In the genomic region with DNA sequence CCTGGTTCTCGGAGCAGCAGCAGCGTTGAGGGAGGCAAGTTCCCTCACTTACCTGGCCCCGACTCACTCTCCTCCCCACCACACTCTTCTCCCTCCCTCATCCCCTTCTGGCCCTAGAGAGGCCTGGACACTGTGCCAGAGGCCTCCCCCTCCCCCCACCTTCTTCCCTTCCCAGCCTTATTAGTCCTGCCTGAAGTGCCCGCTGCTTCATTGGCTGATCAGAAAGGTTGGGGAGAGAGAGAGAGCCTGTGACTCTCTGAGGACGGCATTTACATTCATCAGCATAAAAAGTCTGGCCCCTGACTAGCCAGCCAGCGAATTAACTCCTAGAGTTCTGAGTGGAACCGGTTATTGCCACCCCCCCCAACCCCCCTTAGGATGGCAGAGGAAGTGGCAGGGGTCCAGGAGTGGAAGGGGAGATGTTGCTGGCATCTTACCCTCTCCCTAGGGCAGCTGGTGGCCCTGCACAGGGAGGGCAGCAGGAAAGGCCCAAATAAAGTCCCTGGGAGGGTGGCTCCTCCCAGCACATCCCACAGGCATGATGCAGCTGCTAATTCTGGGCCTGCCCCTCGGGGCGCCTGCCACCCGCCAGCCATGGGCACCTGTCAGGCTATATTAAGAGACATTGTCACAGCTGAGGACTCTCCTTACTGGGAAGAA, we compare ENCODE assay signal across 9 mouse cellular contexts. TPM values are rescaled to one million over a fixed set of nuclear protein-coding genes. Genes with fewer than 3 reads are reported as not detected.
DNase-seq lines count a peak whose midpoint lies in the region; ATAC-seq and TF ChIP-seq lines count a peak whose summit lies in the region.
"Had no signal": no experiment of that assay in that cellular context is flagged by ENCODE, and none has a peak within 500 bp of the region (broad histone marks: within the 10 kb centered on the region; RNA-seq: fewer than 3 reads in every experiment).

No protein-coding gene starts in this region.

- peaks cover 28% of the 10 kb centered on the region for H3K4me1 ChIP-seq in intestine, embryonic 15.5 days (replicated peaks)
- peaks cover 8% of the 10 kb centered on the region; the same call in 1 of the 2 replicates for H3K4me1 ChIP-seq in intestine, postnatal 0 days (replicated peaks; ENCODE audit: control insufficient read depth, insufficient read depth, low read length)
- H3K4me1 ChIP-seq in hindbrain, embryonic 15.5 days (replicated peaks): peaks cover 56% of the 10 kb centered on the region

- ATAC-seq in intestine, embryonic 15.5 days: no peak
- ATAC-seq in intestine, postnatal 0 days: no peak
- no peak for ATAC-seq in hindbrain, embryonic 15.5 days (ENCODE audit: low FRiP score, low read depth)

- H3K9ac ChIP-seq in intestine, embryonic 15.5 days: no peak overlapping the region
- H3K9ac ChIP-seq in intestine, postnatal 0 days (ENCODE audit: low read depth, low read length): no peak overlapping the region
- peak overlapping the region; percentile 39 for H3K9ac ChIP-seq in hindbrain, embryonic 15.5 days

- no peak overlapping the region for H3K4me3 ChIP-seq in intestine, embryonic 15.5 days (replicated peaks)
- H3K4me3 ChIP-seq in intestine, postnatal 0 days (ENCODE audit: low read depth, low read length): no peak overlapping the region
- peak overlapping the region; percentile 76 for H3K4me3 ChIP-seq in hindbrain, embryonic 15.5 days
- H3K4me3 ChIP-seq: erythroblast, embryonic 14.5 days had no signal

- DNase-seq in cerebellum, adult 9-10 months: peak; percentile 67
- DNase-seq in gastrocnemius, postnatal 25 days: peak; percentile 91
- peak; percentile 40 for DNase-seq in retina, embryonic 14.5 days (ENCODE audit: low spot score)
- no peak for DNase-seq in spleen, adult 12 weeks (ENCODE audit: low spot score)
- no peak for DNase-seq in lung, postnatal 25 days (ENCODE audit: low spot score)

- H3K27ac ChIP-seq in intestine, embryonic 15.5 days: peak overlapping the region; percentile 56
- no peak overlapping the region for H3K27ac ChIP-seq in intestine, postnatal 0 days (ENCODE audit: low read depth, low read length)
- peak overlapping the region; percentile 74 for H3K27ac ChIP-seq in hindbrain, embryonic 15.5 days (replicated peaks)

- peaks cover 10% of the 10 kb centered on the region; the same call in 1 of the 2 replicates for H3K36me3 ChIP-seq in intestine, embryonic 15.5 days
- H3K36me3 ChIP-seq in intestine, postnatal 0 days (ENCODE audit: control insufficient read depth, insufficient read depth): peaks cover 21% of the 10 kb centered on the region
- H3K36me3 ChIP-seq in hindbrain, embryonic 15.5 days: peaks cover 29% of the 10 kb centered on the region

- WGBS in intestine, embryonic 15.5 days: 47% methylated on average over 10 of the region's 10 CpGs
- 54% methylated on average over 9 of the region's 10 CpGs for WGBS in intestine, postnatal 0 days
- 9% methylated on average over 10 of the region's 10 CpGs for WGBS in hindbrain, embryonic 15.5 days

- H3K4me2 ChIP-seq in intestine, embryonic 15.5 days (replicated peaks): no peak overlapping the region; the same call in 1 of the 2 replicates
- H3K4me2 ChIP-seq in intestine, postnatal 0 days (replicated peaks; ENCODE audit: low read depth): no peak overlapping the region
- H3K4me2 ChIP-seq in hindbrain, embryonic 15.5 days: peak overlapping the region; percentile 76

- no peaks in the 10 kb centered on the region for H3K9me3 ChIP-seq in intestine, embryonic 15.5 days
- no peaks in the 10 kb centered on the region for H3K9me3 ChIP-seq in intestine, postnatal 0 days (ENCODE audit: control insufficient read depth)
- no peaks in the 10 kb centered on the region for H3K9me3 ChIP-seq in hindbrain, embryonic 15.5 days

- no peak for TF ChIP-seq CTCF in intestine, postnatal 0 days (IDR thresholded peaks at IDR 0.05; ENCODE audit: low read depth)

- no peaks in the 10 kb centered on the region for H3K27me3 ChIP-seq in intestine, embryonic 15.5 days (replicated peaks)
- no peaks in the 10 kb centered on the region for H3K27me3 ChIP-seq in intestine, postnatal 0 days (replicated peaks; ENCODE audit: control insufficient read depth, insufficient read depth, low read length)
- no peaks in the 10 kb centered on the region for H3K27me3 ChIP-seq in hindbrain, embryonic 15.5 days

RNA-seq across cellular contexts. Expression of gene Dnajb5, which starts 4.0 kb away (rescaled TPM):
- 7.3 and 8.4 TPM in 2 replicates for polyA plus RNA-seq in intestine, embryonic 15.5 days (2015; fragmentation: Nextera tagmentation; extraction: Ambion mirVana)
- 7.5 and 8.8 TPM in 2 replicates for polyA plus RNA-seq in intestine, postnatal 0 days (2015; fragmentation: Nextera tagmentation; extraction: Ambion mirVana)
- 100 to 1,000 TPM; 143 to 183 TPM for total RNA-seq in gastrocnemius, postnatal 25 days (2021)
- 36.7 and 46.3 TPM in 2 replicates for polyA plus RNA-seq in hindbrain, embryonic 15.5 days (2015; fragmentation: Nextera tagmentation; extraction: Ambion mirVana)
- polyA plus RNA-seq: erythroblast, embryonic 14.5 days had no signal

RNA-seq across cellular contexts. Expression of gene 1700022I11Rik, which starts 15.8 kb away (rescaled TPM):
- polyA plus RNA-seq in intestine, embryonic 15.5 days (2015; fragmentation: Nextera tagmentation; extraction: Ambion mirVana): 0.28 and 0.33 TPM in 2 replicates
- polyA plus RNA-seq in intestine, postnatal 0 days (2015; fragmentation: Nextera tagmentation; extraction: Ambion mirVana): 0.43 TPM in 1 of 2 replicates, not detected in the other
- not detected for total RNA-seq in gastrocnemius, postnatal 25 days (2021)
- 0.41 and 0.68 TPM in 2 replicates for polyA plus RNA-seq in hindbrain, embryonic 15.5 days (2015; fragmentation: Nextera tagmentation; extraction: Ambion mirVana)
- polyA plus RNA-seq: erythroblast, embryonic 14.5 days had no signal

RNA-seq across cellular contexts. Expression of gene Phf24, which starts 37.1 kb away (rescaled TPM):
- polyA plus RNA-seq in intestine, embryonic 15.5 days (2015; fragmentation: Nextera tagmentation; extraction: Ambion mirVana): 0.82 and 1.6 TPM in 2 replicates
- polyA plus RNA-seq in intestine, postnatal 0 days (2015; fragmentation: Nextera tagmentation; extraction: Ambion mirVana): 0.73 and 1.0 TPM in 2 replicates
- total RNA-seq in gastrocnemius, postnatal 25 days (2021): 1 to 10 TPM in 1 of 2 experiments, under 1 TPM in 1; 0.64 to 1.5 TPM
- polyA plus RNA-seq in hindbrain, embryonic 15.5 days (2015; fragmentation: Nextera tagmentation; extraction: Ambion mirVana): 39.3 and 39.7 TPM in 2 replicates
- polyA plus RNA-seq: erythroblast, embryonic 14.5 days had no signal

RNA-seq across cellular contexts. Expression of gene Vcp, which starts 46.7 kb away (rescaled TPM):
- 461 and 483 TPM in 2 replicates for polyA plus RNA-seq in intestine, embryonic 15.5 days (2015; fragmentation: Nextera tagmentation; extraction: Ambion mirVana)
- polyA plus RNA-seq in intestine, postnatal 0 days (2015; fragmentation: Nextera tagmentation; extraction: Ambion mirVana): 205 and 207 TPM in 2 replicates
- total RNA-seq in gastrocnemius, postnatal 25 days (2021): 100 to 1,000 TPM; 219 to 236 TPM
- polyA plus RNA-seq in hindbrain, embryonic 15.5 days (2015; fragmentation: Nextera tagmentation; extraction: Ambion mirVana): 469 and 479 TPM in 2 replicates

RNA-seq across cellular contexts. Expression of gene Fancg, which starts 56.7 kb away (rescaled TPM):
- 15.0 and 15.2 TPM in 2 replicates for polyA plus RNA-seq in intestine, embryonic 15.5 days (2015; fragmentation: Nextera tagmentation; extraction: Ambion mirVana)
- polyA plus RNA-seq in intestine, postnatal 0 days (2015; fragmentation: Nextera tagmentation; extraction: Ambion mirVana): 5.2 and 6.2 TPM in 2 replicates
- 1 to 10 TPM; 1.0 to 2.4 TPM for total RNA-seq in gastrocnemius, postnatal 25 days (2021)
- polyA plus RNA-seq in hindbrain, embryonic 15.5 days (2015; fragmentation: Nextera tagmentation; extraction: Ambion mirVana): 21.1 and 25.4 TPM in 2 replicates

Comparison
In these comparisons a context has a peak if more than half of its experiments do, and no peak if none do; other contexts are left out.
1. DNase-seq: peak in cerebellum, adult 9-10 months (single experiment), gastrocnemius, postnatal 25 days (single experiment) and retina, embryonic 14.5 days (single experiment); none in spleen, adult 12 weeks (single experiment) and lung, postnatal 25 days (single experiment).
2. RNA of gene Phf24, which starts 37.1 kb away (polyA plus RNA-seq): 39.3 to 39.7 TPM in hindbrain, embryonic 15.5 days; 0.82 to 1.6 TPM in intestine, embryonic 15.5 days and 0.73 to 1.0 TPM in intestine, postnatal 0 days; every median in the first group is over 10 times any median in the second.